Mouse (Mus musculus) liver, postnatal 0 days (tissue): ENCODE results near the gene Styk1.

ENCODE experiments used
- CTCF ChIP-seq: sonication (generic); IDR thresholded peaks from 2 replicates; pipeline ENCODE4 v1.5.1; 2016; ENCODE audit warnings: antibody characterized with exemption, low read depth
- EP300 ChIP-seq: IDR thresholded peaks from 2 replicates; pipeline ENCODE4 v1.6.1; 2016; ENCODE audit warnings: antibody characterized with exemption, low read depth, mild to moderate bottlenecking

GRCm38 (mm10) chr6:131374594-131375340 lies 21.4 kb upstream of the Styk1 start:
- TF ChIP-seq CTCF (no peak), EP300 (no peak)
